Mouse (Mus musculus) limb, embryonic 11.5 days (tissue): ENCODE results near the gene Rmnd5b. TPM values are rescaled to one million over a fixed set of nuclear protein-coding genes. Genes with fewer than 3 reads are reported as not detected.
"Not testable (repeated sequence)": the region's sequence is repeated elsewhere in the genome, so short reads cannot be mapped to it uniquely, and the experiment has no call there.

Experiments used
- ATAC-seq: fragments of 200-750 bp; cut with Nextera tagmentation; 2 replicates; pipeline ENCODE4 v1.8.0; 2017; ENCODE audit warnings: low read depth; ENCODE audit not compliant: insufficient number of reproducible peaks, low FRiP score, low TSS enrichment
- DNase-seq: peaks from one replicate; pipeline ENCODE4 v3.0.0-alpha.2; 2015; ENCODE audit warnings: low spot score
- H3K27ac ChIP-seq: fragments of 300-500 bp; sonication (generic); replicated peaks from 2 replicates; pipeline ENCODE4 v1.5.1; 2014; ENCODE audit warnings: low read depth, mild to moderate bottlenecking, low read length
- H3K27me3 ChIP-seq: fragments of 300-500 bp; sonication (generic); 2 replicates; pipeline ENCODE4 v1.6.1; 2014; ENCODE audit warnings: mild to moderate bottlenecking, low read length, mixed read lengths; ENCODE audit not compliant: control insufficient read depth, insufficient read depth
- H3K36me3 ChIP-seq: fragments of 300-500 bp; sonication (generic); 2 replicates; pipeline ENCODE4 v1.6.1; 2014; ENCODE audit warnings: mild to moderate bottlenecking, low read length, moderate library complexity, mixed read lengths; ENCODE audit not compliant: control insufficient read depth, insufficient read depth
- H3K4me1 ChIP-seq: fragments of 300-500 bp; sonication (generic); 2 replicates; pipeline ENCODE4 v1.6.1; 2014; ENCODE audit warnings: low read length, mixed read lengths; ENCODE audit not compliant: control insufficient read depth, insufficient read depth
- H3K4me2 ChIP-seq: fragments of 300-500 bp; sonication (generic); 2 replicates; pipeline ENCODE4 v1.6.1; 2014; ENCODE audit warnings: low read depth, mild to moderate bottlenecking, moderate library complexity; ENCODE audit not compliant: severe bottlenecking
- H3K4me3 ChIP-seq: fragments of 300-500 bp; sonication (generic); 2 replicates; pipeline ENCODE4 v1.5.1; 2014; ENCODE audit warnings: low read depth, low read length
- H3K9ac ChIP-seq: fragments of 300-500 bp; sonication (generic); 2 replicates; pipeline ENCODE4 v1.6.1; 2014; ENCODE audit warnings: mild to moderate bottlenecking, low read length
- H3K9me3 ChIP-seq: fragments of 300-500 bp; sonication (generic); 2 replicates; pipeline ENCODE4 v1.6.1; 2016; ENCODE audit warnings: low read length; ENCODE audit not compliant: control insufficient read depth
- WGBS: fragments of 180-500 bp; shearing (Covaris S2); extraction: QIAGEN DNeasy Blood & Tissue Kit; methylation state at CpG from one replicate; pipeline ENCODE4 v1.1.7; 2014; 5-methylcytosine and 5-hydroxymethylcytosine counted together
- polyA plus RNA-seq: library from polyadenylated mRNA; unstranded; fragments of >200 nt; fragmentation: Nextera tagmentation; extraction: Ambion mirVana; gene quantifications from 2 replicates; pipeline ENCODE4 v1.2.1, GENCODE M21; 2014

Rmnd5b gene
- polyA plus RNA-seq, 1 experiment from 2014 or later, result 38.1 TPM

- Histone ChIP-seq H3K36me3 (no peaks in the 10 kb centered on the region), H3K4me2 (no peak overlapping the region), H3K4me3 (no peak overlapping the region), H3K27me3 (no peaks in the 10 kb centered on the region), H3K9ac (no peak overlapping the region), H3K9me3 (no peaks in the 10 kb centered on the region), H3K27ac (no peak overlapping the region), H3K4me1 (no peaks in the 10 kb centered on the region)
- WGBS, result 96% methylated on average over 7 of the region's 7 CpGs
- DNase-seq, result no peak
- ATAC-seq, result no peak
Observed at GRCm38 (mm10) chr11:51670846-51671245, 35.1 kb upstream of the Rmnd5b start.

GRCm38 (mm10) chr11:51664747-51665146, 29.1 kb upstream of the Rmnd5b start:
- H3K4me2 ChIP-seq, H3K9ac ChIP-seq: not testable (repeated sequence)

GRCm38 (mm10) chr11:51662632-51663031, 26.9 kb upstream of the Rmnd5b start:
- ATAC-seq, result no peak
- Histone ChIP-seq H3K4me1 (peaks cover 7% of the 10 kb centered on the region; the same call in 1 of the 2 replicates), H3K9me3 (no peaks in the 10 kb centered on the region), H3K4me2 (no peak overlapping the region), H3K4me3 (no peak overlapping the region), H3K9ac (no peak overlapping the region), H3K27me3 (no peaks in the 10 kb centered on the region), H3K27ac (no peak overlapping the region), H3K36me3 (no peaks in the 10 kb centered on the region)
- no peak for DNase-seq
- 82% methylated on average over 7 of the region's 7 CpGs for WGBS

More at GRCm38 (mm10) chr11:51664747-51665146, 29.1 kb upstream of the Rmnd5b start:
- H3K27me3 ChIP-seq, H3K9me3 ChIP-seq, H3K4me1 ChIP-seq, DNase-seq, ATAC-seq, H3K4me3 ChIP-seq, H3K36me3 ChIP-seq, H3K27ac ChIP-seq: not testable (repeated sequence)
- WGBS, result 93% methylated on average over 7 of the region's 7 CpGs

- DNase-seq (no peak), ATAC-seq (no peak)
- no peaks in the 10 kb centered on the region for H3K36me3 ChIP-seq
- H3K4me2 ChIP-seq, result no peak overlapping the region
- no peaks in the 10 kb centered on the region for H3K27me3 ChIP-seq
- H3K4me1 ChIP-seq, result peaks cover 7% of the 10 kb centered on the region; the same call in 1 of the 2 replicates
- H3K4me3 ChIP-seq, result no peak overlapping the region
- 88% methylated on average over 16 of the region's 16 CpGs for WGBS
- no peak overlapping the region for H3K27ac ChIP-seq
- H3K9ac ChIP-seq, result no peak overlapping the region
- H3K9me3 ChIP-seq, result no peaks in the 10 kb centered on the region
Observed at GRCm38 (mm10) chr11:51661867-51662365, 26.2 kb upstream of the Rmnd5b start.

GRCm38 (mm10) chr11:51658705-51659104, 23.0 kb upstream of the Rmnd5b start:
- DNase-seq (no peak), ATAC-seq (no peak)
- Histone ChIP-seq H3K4me1 (peaks cover 7% of the 10 kb centered on the region; the same call in 1 of the 2 replicates), H3K36me3 (no peaks in the 10 kb centered on the region), H3K27ac (0 out of 2 replicates have a peak overlapping the region, but pooled peaks have one; percentile 36), H3K4me3 (no peak overlapping the region), H3K9ac (no peak overlapping the region), H3K4me2 (no peak overlapping the region), H3K27me3 (no peaks in the 10 kb centered on the region), H3K9me3 (no peaks in the 10 kb centered on the region)
- WGBS, result 61% methylated on average over 6 of the region's 6 CpGs

GRCm38 (mm10) chr11:51658291-51658690, 22.6 kb upstream of the Rmnd5b start:
- Histone ChIP-seq H3K9me3 (no peaks in the 10 kb centered on the region), H3K4me3 (no peak overlapping the region), H3K27ac (0 out of 2 replicates have a peak overlapping the region, but pooled peaks have one; percentile 36), H3K27me3 (no peaks in the 10 kb centered on the region), H3K36me3 (no peaks in the 10 kb centered on the region), H3K4me1 (peaks cover 7% of the 10 kb centered on the region; the same call in 1 of the 2 replicates), H3K4me2 (no peak overlapping the region), H3K9ac (no peak overlapping the region)
- 60% methylated on average over 7 of the region's 7 CpGs for WGBS
- ATAC-seq, result no peak
- DNase-seq, result no peak

- WGBS, result 78% methylated on average over 10 of the region's 10 CpGs
- no peak for ATAC-seq
Observed at GRCm38 (mm10) chr11:51656798-51657521, 21.3 kb upstream of the Rmnd5b start.

GRCm38 (mm10) chr11:51654891-51655290, 19.2 kb upstream of the Rmnd5b start:
- DNase-seq (no peak), ATAC-seq (no peak)
- Histone ChIP-seq H3K36me3 (no peaks in the 10 kb centered on the region), H3K4me1 (peaks cover 14% of the 10 kb centered on the region), H3K9ac (no peak overlapping the region), H3K4me2 (no peak overlapping the region), H3K9me3 (no peaks in the 10 kb centered on the region), H3K27me3 (no peaks in the 10 kb centered on the region), H3K27ac (no peak overlapping the region), H3K4me3 (no peak overlapping the region)
- 95% methylated on average over 3 of the region's 3 CpGs for WGBS

More at GRCm38 (mm10) chr11:51656798-51657521, 21.3 kb upstream of the Rmnd5b start:
- Histone ChIP-seq H3K27me3 (no peaks in the 10 kb centered on the region), H3K4me1 (peaks cover 7% of the 10 kb centered on the region; the same call in 1 of the 2 replicates), H3K9ac (no peak overlapping the region), H3K4me3 (no peak overlapping the region), H3K36me3 (no peaks in the 10 kb centered on the region), H3K9me3 (no peaks in the 10 kb centered on the region), H3K27ac (no peak overlapping the region), H3K4me2 (no peak overlapping the region)
- DNase-seq, result no peak
